Mouse (Mus musculus): Measurements from ENCODE around the gene Vmn1r214. TPM values are rescaled to one million over a fixed set of nuclear protein-coding genes. Genes with fewer than 3 reads are reported as not detected.

Vmn1r214 gene
- polyA plus RNA-seq (2016; fragmentation: Nextera tagmentation; extraction: Ambion mirVana): not detected in 2 replicates

- 75% methylated on average over 3 of the region's 3 CpGs for WGBS
- H3K27me3 ChIP-seq (replicated peaks): no peaks in the 10 kb centered on the region
- no peaks in the 10 kb centered on the region for H3K4me1 ChIP-seq (replicated peaks)
- H3K4me3 ChIP-seq: no peak within 1 kb of the TSS
- no peak within 1 kb of the TSS for H3K27ac ChIP-seq (ENCODE audit: poor library complexity, severe bottlenecking)
- no peak for ATAC-seq (ENCODE audit: insufficient number of reproducible peaks, low FRiP score)
- H3K36me3 ChIP-seq: no peaks in the 10 kb centered on the region
- H3K9ac ChIP-seq: no peak within 1 kb of the TSS
- H3K4me2 ChIP-seq: no peak within 1 kb of the TSS
- no peaks in the 10 kb centered on the region for H3K9me3 ChIP-seq (replicated peaks)
Measured at GRCm38 (mm10) chr13:23030118-23030517, at the start of gene Vmn1r214. Vmn1r214 (plus strand) TSS chr13:23030418.

- Histone ChIP-seq H3K27me3 (replicated peaks) (no peaks in the 10 kb centered on the region), H3K36me3 (no peaks in the 10 kb centered on the region), H3K9ac (no peak overlapping the region), H3K27ac (ENCODE audit: poor library complexity, severe bottlenecking) (no peak overlapping the region), H3K4me1 (replicated peaks) (no peaks in the 10 kb centered on the region), H3K4me2 (no peak overlapping the region), H3K4me3 (no peak overlapping the region), H3K9me3 (replicated peaks) (peaks cover 12% of the 10 kb centered on the region; the same call in 1 of the 2 replicates)
- ATAC-seq (ENCODE audit: insufficient number of reproducible peaks, low FRiP score): no peak
- 85% methylated on average over 11 of the region's 11 CpGs for WGBS
Measured at GRCm38 (mm10) chr13:22990214-22990891, 39.9 kb upstream of the Vmn1r214 start.

DNA sequence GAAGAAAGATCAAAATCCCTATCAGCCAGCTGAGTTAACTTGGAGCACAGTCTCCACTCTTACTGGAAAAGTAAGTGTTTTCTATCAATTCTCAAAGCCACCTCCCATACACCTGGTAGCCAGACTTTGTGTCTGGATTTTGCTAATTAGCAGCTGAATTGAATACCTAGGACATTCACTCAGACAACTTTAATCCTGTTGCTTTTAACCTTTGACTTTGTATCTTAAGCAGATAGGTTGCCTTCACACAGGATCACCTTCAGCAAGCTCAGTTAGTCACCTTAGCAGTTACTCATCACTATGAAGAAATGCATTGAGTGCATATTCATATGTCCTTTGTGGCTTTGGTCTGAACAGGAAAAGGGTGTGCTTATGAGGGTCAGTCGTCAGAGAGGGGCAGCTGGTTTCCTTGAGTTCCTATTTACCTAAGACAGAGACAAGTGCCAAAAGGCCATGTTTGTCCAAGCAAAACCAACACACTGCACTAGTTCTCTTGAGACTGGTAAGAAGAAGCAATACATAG, 38.0 kb upstream of the Vmn1r214 start:
- ATAC-seq (ENCODE audit: insufficient number of reproducible peaks, low FRiP score): no peak
- no peaks in the 10 kb centered on the region for H3K4me1 ChIP-seq (replicated peaks)
- H3K4me2 ChIP-seq: no peak overlapping the region
- 64% methylated on average over 1 of the region's 1 CpGs for WGBS
- H3K9ac ChIP-seq: no peak overlapping the region
- H3K36me3 ChIP-seq: no peaks in the 10 kb centered on the region
- no peak overlapping the region for H3K4me3 ChIP-seq
- no peaks in the 10 kb centered on the region for H3K27me3 ChIP-seq (replicated peaks)
- H3K27ac ChIP-seq (ENCODE audit: poor library complexity, severe bottlenecking): no peak overlapping the region
- 0 out of 2 replicates have a peak, but pooled peaks cover 15% of the 10 kb centered on the region for H3K9me3 ChIP-seq (replicated peaks)

DNA sequence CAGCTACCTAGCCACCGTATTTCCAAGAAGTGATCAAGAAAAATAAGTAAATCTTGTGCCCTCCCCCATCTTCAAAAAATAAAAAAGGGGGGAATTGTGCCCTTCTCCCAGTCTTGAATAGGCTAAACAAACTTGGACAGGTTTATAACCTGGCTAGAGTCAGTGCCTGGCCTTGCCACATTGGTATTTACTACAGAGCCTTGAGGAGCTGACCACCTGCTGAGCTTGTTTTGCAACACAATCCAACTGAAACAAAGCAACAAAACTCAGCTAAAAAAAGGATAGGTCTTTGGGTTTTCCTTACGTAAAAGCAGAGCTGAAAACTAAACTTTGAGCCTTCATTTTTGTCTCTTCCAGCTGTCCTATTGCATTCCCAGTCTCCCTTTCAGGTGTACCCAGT, 37.5 kb upstream of the Vmn1r214 start:
- H3K4me1 ChIP-seq (replicated peaks): no peaks in the 10 kb centered on the region
- H3K9me3 ChIP-seq (replicated peaks): peaks cover 20% of the 10 kb centered on the region; the same call in 1 of the 2 replicates
- no peak overlapping the region for H3K4me3 ChIP-seq
- H3K9ac ChIP-seq: no peak overlapping the region
- no peak for ATAC-seq (ENCODE audit: insufficient number of reproducible peaks, low FRiP score)
- H3K4me2 ChIP-seq: no peak overlapping the region
- no peaks in the 10 kb centered on the region for H3K36me3 ChIP-seq
- no peaks in the 10 kb centered on the region for H3K27me3 ChIP-seq (replicated peaks)
- 58% methylated on average over 2 of the region's 2 CpGs for WGBS
- H3K27ac ChIP-seq (ENCODE audit: poor library complexity, severe bottlenecking): no peak overlapping the region

DNA sequence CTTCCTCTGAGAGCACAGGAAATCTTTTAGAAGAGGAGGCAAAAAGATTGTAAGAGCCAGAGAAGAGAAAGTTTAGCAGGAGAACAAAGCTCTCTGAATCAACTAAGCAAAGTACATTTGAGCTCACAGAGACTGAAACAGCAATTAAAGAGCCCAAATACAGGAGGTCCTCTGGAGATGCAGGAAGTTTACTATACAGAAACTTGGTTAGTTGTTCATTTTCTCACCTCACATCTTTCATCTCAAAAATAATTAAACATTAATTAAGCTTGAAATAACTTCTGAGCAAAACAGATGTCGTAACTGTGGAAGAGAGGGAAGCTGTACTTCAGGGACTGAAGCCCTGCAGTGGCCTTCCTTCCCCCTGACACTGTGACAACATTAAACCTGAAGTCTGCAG, 22.9 kb upstream of the Vmn1r214 start, which contains the start of gene Vmn1r213:
Vmn1r213 (plus strand) TSS at position 301 of the 400 bp plus-strand sequence.
- no peaks in the 10 kb centered on the region for H3K27me3 ChIP-seq (replicated peaks)
- H3K36me3 ChIP-seq: no peaks in the 10 kb centered on the region
- H3K9me3 ChIP-seq (replicated peaks): peaks cover 3% of the 10 kb centered on the region; the same call in 1 of the 2 replicates
- H3K4me3 ChIP-seq: no peak within 1 kb of the TSS
- H3K9ac ChIP-seq: no peak within 1 kb of the TSS
- H3K4me2 ChIP-seq: no peak within 1 kb of the TSS
- 63% methylated on average over 1 of the region's 1 CpGs for WGBS
- H3K4me1 ChIP-seq (replicated peaks): no peaks in the 10 kb centered on the region
- ATAC-seq (ENCODE audit: insufficient number of reproducible peaks, low FRiP score): no peak
- no peak within 1 kb of the TSS for H3K27ac ChIP-seq (ENCODE audit: poor library complexity, severe bottlenecking)

GRCm38 (mm10) chr13:23018158-23018557, 12.1 kb upstream of the Vmn1r214 start:
- Histone ChIP-seq H3K4me2 (no peak overlapping the region), H3K4me3 (no peak overlapping the region), H3K36me3 (no peaks in the 10 kb centered on the region), H3K9me3 (replicated peaks) (no peaks in the 10 kb centered on the region), H3K27me3 (replicated peaks) (no peaks in the 10 kb centered on the region), H3K27ac (ENCODE audit: poor library complexity, severe bottlenecking) (no peak overlapping the region), H3K4me1 (replicated peaks) (no peaks in the 10 kb centered on the region), H3K9ac (no peak overlapping the region)
- ATAC-seq (ENCODE audit: insufficient number of reproducible peaks, low FRiP score): no peak

- Histone ChIP-seq H3K9ac (no peak overlapping the region), H3K36me3 (no peaks in the 10 kb centered on the region), H3K9me3 (replicated peaks) (no peaks in the 10 kb centered on the region), H3K27ac (ENCODE audit: poor library complexity, severe bottlenecking) (no peak overlapping the region), H3K4me1 (replicated peaks) (no peaks in the 10 kb centered on the region), H3K27me3 (replicated peaks) (no peaks in the 10 kb centered on the region), H3K4me2 (no peak overlapping the region), H3K4me3 (no peak overlapping the region)
- ATAC-seq (ENCODE audit: insufficient number of reproducible peaks, low FRiP score): no peak
Measured at GRCm38 (mm10) chr13:23024812-23025211, 5.4 kb upstream of the Vmn1r214 start.

DNA sequence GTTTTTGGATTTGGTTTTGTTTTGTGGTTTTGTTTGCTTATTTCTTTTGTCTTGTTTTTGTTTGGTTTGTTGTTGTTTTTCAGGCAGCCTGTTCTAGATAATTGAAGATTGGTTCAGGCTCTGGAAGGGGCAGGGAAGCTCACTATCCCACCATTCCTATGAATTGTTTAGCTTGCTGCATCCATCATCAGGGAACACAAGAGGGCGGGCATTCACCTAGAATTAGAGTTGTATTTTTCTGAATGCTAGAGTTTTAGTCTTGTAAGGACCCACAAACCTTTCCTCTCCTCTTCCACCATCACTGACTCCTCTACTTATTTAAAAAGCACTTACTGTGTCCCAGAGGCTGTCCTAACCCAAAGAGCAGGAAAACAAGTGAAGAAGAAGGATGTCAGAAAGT, 27.6 kb downstream of the Vmn1r214 start:
- no peak overlapping the region for H3K9ac ChIP-seq
- H3K27ac ChIP-seq (ENCODE audit: poor library complexity, severe bottlenecking): no peak overlapping the region
- no peaks in the 10 kb centered on the region for H3K9me3 ChIP-seq (replicated peaks)
- no peaks in the 10 kb centered on the region for H3K4me1 ChIP-seq (replicated peaks)
- H3K4me2 ChIP-seq: no peak overlapping the region
- no peaks in the 10 kb centered on the region for H3K36me3 ChIP-seq
- WGBS: 47% methylated on average over 1 of the region's 1 CpGs
- ATAC-seq (ENCODE audit: insufficient number of reproducible peaks, low FRiP score): no peak
- no peaks in the 10 kb centered on the region for H3K27me3 ChIP-seq (replicated peaks)
- H3K4me3 ChIP-seq: no peak overlapping the region

GRCm38 (mm10) chr13:23067725-23068124, 37.5 kb downstream of the Vmn1r214 start, which contains the start of gene Vmn1r215:
Vmn1r215 (plus strand) TSS chr13:23068025.
- no peak within 1 kb of the TSS for H3K4me2 ChIP-seq
- 71% methylated on average over 1 of the region's 1 CpGs for WGBS
- no peaks in the 10 kb centered on the region for H3K36me3 ChIP-seq
- no peak for ATAC-seq (ENCODE audit: insufficient number of reproducible peaks, low FRiP score)
- H3K4me3 ChIP-seq: no peak within 1 kb of the TSS
- no peaks in the 10 kb centered on the region for H3K27me3 ChIP-seq (replicated peaks)
- H3K27ac ChIP-seq (ENCODE audit: poor library complexity, severe bottlenecking): no peak within 1 kb of the TSS
- no peak within 1 kb of the TSS for H3K9ac ChIP-seq
- no peaks in the 10 kb centered on the region for H3K9me3 ChIP-seq (replicated peaks)
- no peaks in the 10 kb centered on the region for H3K4me1 ChIP-seq (replicated peaks)

GRCm38 (mm10) chr13:23069312-23069711, 39.1 kb downstream of the Vmn1r214 start:
- 85% methylated on average over 2 of the region's 2 CpGs for WGBS
- no peaks in the 10 kb centered on the region for H3K4me1 ChIP-seq (replicated peaks)
- H3K36me3 ChIP-seq: no peaks in the 10 kb centered on the region
- no peak for ATAC-seq (ENCODE audit: insufficient number of reproducible peaks, low FRiP score)
- no peak overlapping the region for H3K4me2 ChIP-seq
- H3K9ac ChIP-seq: no peak overlapping the region
- H3K27ac ChIP-seq (ENCODE audit: poor library complexity, severe bottlenecking): no peak overlapping the region
- no peak overlapping the region for H3K4me3 ChIP-seq
- H3K9me3 ChIP-seq (replicated peaks): no peaks in the 10 kb centered on the region
- H3K27me3 ChIP-seq (replicated peaks): no peaks in the 10 kb centered on the region

Data from heart, embryonic 12.5 days (tissue).